ENCODE assay signal across 13 mouse cellular contexts in genomic region chr11:48696352-48696751, GRCm38 (mm10).
DNase-seq lines count a peak whose midpoint lies in the region; ATAC-seq lines count a peak whose summit lies in the region.
"Had no signal": no experiment of that assay in that cellular context is flagged by ENCODE, and none has a peak within 500 bp of the region (broad histone marks: within the 10 kb centered on the region; RNA-seq: fewer than 3 reads in every experiment).

No protein-coding gene starts in this region.

- WGBS in embryonic facial prominence, embryonic 10.5 days = 96% methylated on average over 2 of the region's 2 CpGs
- 98% methylated on average over 2 of the region's 2 CpGs for WGBS in forebrain, embryonic 12.5 days

- H3K9me3 ChIP-seq in embryonic facial prominence, embryonic 10.5 days = no peaks in the 10 kb centered on the region
- H3K9me3 ChIP-seq in forebrain, embryonic 12.5 days = no peaks in the 10 kb centered on the region
- H3K9me3 ChIP-seq: forebrain, embryonic 10.5 days; limb, embryonic 15.5 days had no signal

- intact Hi-C loops in heart, postnatal 25 days (cut with DNase I) = no loop called here
- intact Hi-C loops in left cerebral cortex, postnatal 36 days (cut with DNase I) = no loop called here

- peak; percentile 12 for DNase-seq in heart, postnatal 4 days
- no peak for DNase-seq in heart, postnatal 25 days (ENCODE audit: low spot score)
- DNase-seq in 3T3-L1 (ENCODE audit: low read depth, low spot score) (peak; percentile 55), MEL-GATA-1-ER (ENCODE audit: extremely low read depth, low read depth) (peak; percentile 2)
- peak; percentile 24 for DNase-seq in embryonic facial prominence, embryonic 10.5 days (ENCODE audit: low spot score)
- no peak for DNase-seq in left cerebral cortex, postnatal 36 days (ENCODE audit: low spot score in 2 of 2)
- DNase-seq: cerebellum, adult 8-10 months had no signal

- no peak overlapping the region for H3K27ac ChIP-seq in embryonic facial prominence, embryonic 10.5 days (replicated peaks)
- no peak overlapping the region for H3K27ac ChIP-seq in forebrain, embryonic 12.5 days
- H3K27ac ChIP-seq: forebrain, embryonic 10.5 days; limb, embryonic 15.5 days had no signal

- no peak overlapping the region for H3K9ac ChIP-seq in forebrain, embryonic 12.5 days
- H3K9ac ChIP-seq: limb, embryonic 15.5 days had no signal

- no peaks in the 10 kb centered on the region for H3K36me3 ChIP-seq in embryonic facial prominence, embryonic 10.5 days (replicated peaks)
- no peaks in the 10 kb centered on the region for H3K36me3 ChIP-seq in forebrain, embryonic 12.5 days (replicated peaks)
- H3K36me3 ChIP-seq: forebrain, embryonic 10.5 days; limb, embryonic 15.5 days had no signal

- no peak for ATAC-seq in forebrain, embryonic 12.5 days (ENCODE audit: low FRiP score)
- ATAC-seq in megakaryocyte, adult 5-6 weeks (ENCODE audit: poor library complexity, severe bottlenecking) = no peak
- ATAC-seq: inflammation-experienced regulatory T-cells, adult 6 months had no signal

- no peak overlapping the region for H3K4me2 ChIP-seq in forebrain, embryonic 12.5 days
- H3K4me2 ChIP-seq: limb, embryonic 15.5 days had no signal

- H3K4me1 ChIP-seq in embryonic facial prominence, embryonic 10.5 days = no peaks in the 10 kb centered on the region
- H3K4me1 ChIP-seq in forebrain, embryonic 12.5 days = no peaks in the 10 kb centered on the region
- H3K4me1 ChIP-seq: forebrain, embryonic 10.5 days; limb, embryonic 15.5 days; megakaryocyte, embryonic 14.5 days had no signal

- H3K4me3 ChIP-seq in embryonic facial prominence, embryonic 10.5 days = no peak overlapping the region
- no peak overlapping the region for H3K4me3 ChIP-seq in forebrain, embryonic 12.5 days (replicated peaks)
- H3K4me3 ChIP-seq: forebrain, embryonic 10.5 days; limb, embryonic 15.5 days; megakaryocyte, embryonic 14.5 days had no signal

- no peaks in the 10 kb centered on the region for H3K27me3 ChIP-seq in embryonic facial prominence, embryonic 10.5 days (replicated peaks; ENCODE audit: low read depth, poor library complexity, severe bottlenecking)
- no peaks in the 10 kb centered on the region for H3K27me3 ChIP-seq in forebrain, embryonic 12.5 days
- H3K27me3 ChIP-seq: limb, embryonic 15.5 days; megakaryocyte, embryonic 14.5 days had no signal

Comparison
In these comparisons a context has a peak if more than half of its experiments do, and no peak if none do; other contexts are left out.
1. DNase-seq: peak in heart, postnatal 4 days (single experiment), 3T3-L1 (single experiment), MEL-GATA-1-ER (single experiment) and embryonic facial prominence, embryonic 10.5 days (single experiment); none in heart, postnatal 25 days (single experiment) and left cerebral cortex, postnatal 36 days (0 of 2).